Mouse (Mus musculus): Measurements from ENCODE around the gene Rnf217. TPM values are rescaled to one million over a fixed set of nuclear protein-coding genes. Genes with fewer than 3 reads are reported as not detected.

Gene Rnf217
- polyA plus RNA-seq, 1 experiment from 2014 or later, result 0.67 TPM

DNA sequence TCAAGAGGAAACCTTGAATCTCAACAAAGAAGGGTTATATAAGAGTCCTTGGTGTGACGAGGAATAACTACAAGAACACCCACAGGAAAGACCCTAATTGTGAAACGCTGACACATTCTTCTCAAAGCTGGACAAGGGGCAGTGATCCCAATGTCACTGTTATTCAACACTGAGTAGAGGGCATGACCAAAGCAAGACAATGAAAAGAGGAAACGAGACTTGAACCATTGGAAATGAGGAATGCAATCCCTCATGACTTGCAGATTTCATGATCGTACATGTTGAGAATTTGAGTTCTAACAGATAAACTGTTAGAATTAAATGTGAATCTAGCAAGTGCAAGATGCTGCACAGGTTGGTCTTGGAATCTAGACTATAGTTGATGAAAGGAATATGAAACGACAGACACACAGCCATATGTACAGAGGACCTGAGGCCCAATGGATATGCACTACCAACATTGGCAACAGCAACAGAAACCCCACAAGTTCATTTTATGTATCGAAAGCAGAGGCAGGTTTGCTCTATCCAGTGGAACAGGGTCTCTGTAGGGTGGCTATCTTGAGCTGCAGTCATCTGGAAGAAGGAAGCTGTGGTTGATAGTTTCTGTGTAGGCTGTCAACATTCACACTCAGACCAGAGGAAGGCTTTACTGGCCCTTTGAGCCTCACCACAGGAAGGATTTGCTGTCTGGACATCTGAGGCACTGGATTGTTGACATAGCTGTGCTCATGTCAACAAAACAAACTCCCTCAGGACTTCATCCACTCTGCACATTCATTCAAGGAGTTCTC lies 64.6 kb downstream of the Rnf217 start:
- Histone ChIP-seq H3K9me3 (ENCODE audit: control insufficient read depth, low read length) (no peaks in the 10 kb centered on the region), H3K27ac (ENCODE audit: low read depth, low read length) (no peak overlapping the region), H3K4me2 (no peak overlapping the region), H3K36me3 (ENCODE audit: control insufficient read depth, insufficient read depth, low read length) (no peaks in the 10 kb centered on the region), H3K4me3 (ENCODE audit: low read depth, low read length) (no peak overlapping the region), H3K4me1 (replicated peaks; ENCODE audit: control insufficient read depth, insufficient read depth, low read length) (no peaks in the 10 kb centered on the region), H3K9ac (ENCODE audit: low read depth, low read length) (no peak overlapping the region), H3K27me3 (replicated peaks; ENCODE audit: control insufficient read depth, insufficient read depth, low read length) (no peaks in the 10 kb centered on the region)
- WGBS, result 46% methylated on average over 6 of the region's 6 CpGs
- DNase-seq (ENCODE audit: low spot score) (no peak), ATAC-seq (replicated peaks; ENCODE audit: low FRiP score) (peak; percentile 34; the same call in 1 of the 2 replicates)

- H3K9me3 ChIP-seq (ENCODE audit: control insufficient read depth, low read length), result no peaks in the 10 kb centered on the region
- no peaks in the 10 kb centered on the region for H3K27me3 ChIP-seq (replicated peaks; ENCODE audit: control insufficient read depth, insufficient read depth, low read length)
- no peak overlapping the region for H3K4me3 ChIP-seq (ENCODE audit: low read depth, low read length)
- H3K9ac ChIP-seq (ENCODE audit: low read depth, low read length), result no peak overlapping the region
- no peak overlapping the region for H3K27ac ChIP-seq (ENCODE audit: low read depth, low read length)
- no peak overlapping the region for H3K4me2 ChIP-seq
- 91% methylated on average over 4 of the region's 4 CpGs for WGBS
- H3K36me3 ChIP-seq (ENCODE audit: control insufficient read depth, insufficient read depth, low read length), result no peaks in the 10 kb centered on the region
- ATAC-seq (replicated peaks; ENCODE audit: low FRiP score) (no peak), DNase-seq (ENCODE audit: low spot score) (no peak)
- no peaks in the 10 kb centered on the region for H3K4me1 ChIP-seq (replicated peaks; ENCODE audit: control insufficient read depth, insufficient read depth, low read length)
Observed at GRCm38 (mm10) chr10:31540518-31540917, 68.5 kb downstream of the Rnf217 start.

DNA sequence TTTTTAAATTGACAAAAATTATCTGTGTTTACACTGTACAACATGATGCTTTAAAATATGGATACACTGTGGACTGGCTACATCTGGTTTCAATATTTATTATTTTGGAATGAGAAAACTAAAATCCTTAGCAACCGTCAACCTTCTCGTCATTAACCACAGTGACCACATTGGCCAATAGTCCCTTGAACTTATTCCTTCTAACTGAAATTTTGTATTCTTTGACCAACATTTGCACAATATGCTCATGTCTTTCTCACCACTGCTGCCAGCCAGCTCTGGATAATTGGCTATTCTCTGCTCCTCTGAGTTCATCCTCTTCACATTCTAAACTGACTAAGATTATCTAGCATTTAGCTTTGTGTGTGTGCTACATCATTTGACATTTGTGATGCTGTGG lies 69.6 kb downstream of the Rnf217 start:
- Histone ChIP-seq H3K4me2 (no peak overlapping the region), H3K36me3 (ENCODE audit: control insufficient read depth, insufficient read depth, low read length) (no peaks in the 10 kb centered on the region), H3K4me3 (ENCODE audit: low read depth, low read length) (no peak overlapping the region), H3K27me3 (replicated peaks; ENCODE audit: control insufficient read depth, insufficient read depth, low read length) (no peaks in the 10 kb centered on the region), H3K27ac (ENCODE audit: low read depth, low read length) (no peak overlapping the region), H3K9me3 (ENCODE audit: control insufficient read depth, low read length) (no peaks in the 10 kb centered on the region), H3K9ac (ENCODE audit: low read depth, low read length) (no peak overlapping the region), H3K4me1 (replicated peaks; ENCODE audit: control insufficient read depth, insufficient read depth, low read length) (no peaks in the 10 kb centered on the region)
- 68% methylated on average over 2 of the region's 2 CpGs for WGBS
- DNase-seq (ENCODE audit: low spot score) (no peak), ATAC-seq (replicated peaks; ENCODE audit: low FRiP score) (no peak)

DNA sequence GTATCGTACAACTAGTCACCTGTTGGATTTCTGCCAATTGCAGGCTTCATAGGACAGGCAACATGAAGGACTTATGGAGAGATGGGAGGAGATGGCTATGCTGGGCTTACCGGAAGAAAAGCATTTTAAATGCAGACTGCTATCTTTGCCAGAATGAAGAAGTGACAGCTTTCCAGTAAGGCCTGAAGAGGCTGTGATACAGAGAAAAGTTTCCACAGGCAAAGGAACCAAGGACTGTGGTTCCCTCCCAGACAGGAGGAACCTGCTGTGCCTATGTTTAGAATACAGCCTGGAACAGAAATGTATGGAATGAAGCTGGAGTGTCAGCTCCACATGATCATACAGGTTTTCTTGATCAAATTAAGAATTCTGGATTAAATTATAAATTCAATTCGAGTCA lies 70.3 kb downstream of the Rnf217 start:
- no peaks in the 10 kb centered on the region for H3K27me3 ChIP-seq (replicated peaks; ENCODE audit: control insufficient read depth, insufficient read depth, low read length)
- no peak for DNase-seq (ENCODE audit: low spot score)

DNA sequence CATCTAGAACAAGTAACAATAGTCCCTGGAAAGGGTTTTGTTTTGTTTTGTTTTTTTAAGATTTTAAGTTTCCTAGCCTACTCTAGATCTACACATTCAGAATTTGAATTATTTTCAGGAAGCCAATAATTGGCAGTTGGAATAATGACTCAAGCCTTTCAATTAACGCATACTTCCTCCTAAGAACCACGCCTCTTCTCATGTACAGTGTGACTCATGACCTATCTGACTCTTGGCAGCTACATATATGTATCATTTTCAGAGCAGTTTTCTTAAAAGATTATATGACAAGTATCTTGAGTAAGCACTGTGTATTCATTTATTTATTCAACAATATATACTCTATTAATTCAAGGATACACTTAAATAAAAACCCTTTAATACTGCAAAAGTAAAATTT lies 70.7 kb downstream of the Rnf217 start:
- no peak overlapping the region for H3K4me2 ChIP-seq
- no peak overlapping the region for H3K9ac ChIP-seq (ENCODE audit: low read depth, low read length)
- H3K36me3 ChIP-seq (ENCODE audit: control insufficient read depth, insufficient read depth, low read length), result no peaks in the 10 kb centered on the region
- H3K27me3 ChIP-seq (replicated peaks; ENCODE audit: control insufficient read depth, insufficient read depth, low read length), result no peaks in the 10 kb centered on the region
- 67% methylated on average over 2 of the region's 2 CpGs for WGBS
- H3K4me1 ChIP-seq (replicated peaks; ENCODE audit: control insufficient read depth, insufficient read depth, low read length), result no peaks in the 10 kb centered on the region
- no peak overlapping the region for H3K4me3 ChIP-seq (ENCODE audit: low read depth, low read length)
- H3K27ac ChIP-seq (ENCODE audit: low read depth, low read length), result no peak overlapping the region
- no peaks in the 10 kb centered on the region for H3K9me3 ChIP-seq (ENCODE audit: control insufficient read depth, low read length)
- DNase-seq (ENCODE audit: low spot score), result no peak
- no peak for ATAC-seq (replicated peaks; ENCODE audit: low FRiP score)

More for the DNA sequence above, 70.3 kb downstream of the Rnf217 start:
- no peaks in the 10 kb centered on the region for H3K4me1 ChIP-seq (replicated peaks; ENCODE audit: control insufficient read depth, insufficient read depth, low read length)
- H3K9me3 ChIP-seq (ENCODE audit: control insufficient read depth, low read length), result no peaks in the 10 kb centered on the region
- H3K4me2 ChIP-seq, result no peak overlapping the region
- H3K4me3 ChIP-seq (ENCODE audit: low read depth, low read length), result no peak overlapping the region
- no peak overlapping the region for H3K27ac ChIP-seq (ENCODE audit: low read depth, low read length)
- ATAC-seq (replicated peaks; ENCODE audit: low FRiP score), result no peak
- WGBS, result 68% methylated on average over 3 of the region's 3 CpGs
- no peak overlapping the region for H3K9ac ChIP-seq (ENCODE audit: low read depth, low read length)
- no peaks in the 10 kb centered on the region for H3K36me3 ChIP-seq (ENCODE audit: control insufficient read depth, insufficient read depth, low read length)

GRCm38 (mm10) chr10:31537213-31537612 lies 71.8 kb downstream of the Rnf217 start:
- no peak overlapping the region for H3K9ac ChIP-seq (ENCODE audit: low read depth, low read length)
- no peak overlapping the region for H3K4me3 ChIP-seq (ENCODE audit: low read depth, low read length)
- 81% methylated on average over 3 of the region's 3 CpGs for WGBS
- H3K27ac ChIP-seq (ENCODE audit: low read depth, low read length), result no peak overlapping the region
- H3K4me1 ChIP-seq (replicated peaks; ENCODE audit: control insufficient read depth, insufficient read depth, low read length), result no peaks in the 10 kb centered on the region
- no peaks in the 10 kb centered on the region for H3K9me3 ChIP-seq (ENCODE audit: control insufficient read depth, low read length)
- DNase-seq (ENCODE audit: low spot score) (no peak), ATAC-seq (replicated peaks; ENCODE audit: low FRiP score) (no peak)
- H3K36me3 ChIP-seq (ENCODE audit: control insufficient read depth, insufficient read depth, low read length), result no peaks in the 10 kb centered on the region
- H3K27me3 ChIP-seq (replicated peaks; ENCODE audit: control insufficient read depth, insufficient read depth, low read length), result no peaks in the 10 kb centered on the region
- H3K4me2 ChIP-seq, result no peak overlapping the region

DNA sequence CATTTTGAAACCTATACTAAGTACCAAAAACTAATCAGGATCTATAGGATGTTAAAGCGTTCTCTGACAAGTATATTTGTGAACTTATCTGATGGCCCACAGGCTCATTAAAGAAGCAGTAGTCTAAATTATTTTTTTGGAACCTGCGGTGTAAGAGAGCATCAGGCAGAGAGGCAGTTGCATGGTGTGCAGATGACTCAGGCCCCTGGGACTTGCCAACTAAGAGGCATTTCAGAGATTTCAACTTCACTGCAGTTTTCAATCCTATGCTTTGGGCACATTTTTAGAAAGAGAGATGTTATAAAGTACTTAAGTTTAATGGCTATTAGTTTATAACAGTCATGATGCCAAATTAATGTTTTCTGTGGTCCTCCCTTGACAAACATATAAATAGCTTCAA lies 73.9 kb downstream of the Rnf217 start:
- Histone ChIP-seq H3K36me3 (ENCODE audit: control insufficient read depth, insufficient read depth, low read length) (no peaks in the 10 kb centered on the region), H3K4me3 (ENCODE audit: low read depth, low read length) (no peak overlapping the region), H3K27me3 (replicated peaks; ENCODE audit: control insufficient read depth, insufficient read depth, low read length) (no peaks in the 10 kb centered on the region), H3K9me3 (ENCODE audit: control insufficient read depth, low read length) (no peaks in the 10 kb centered on the region), H3K27ac (ENCODE audit: low read depth, low read length) (no peak overlapping the region), H3K4me1 (replicated peaks; ENCODE audit: control insufficient read depth, insufficient read depth, low read length) (no peaks in the 10 kb centered on the region), H3K4me2 (no peak overlapping the region), H3K9ac (ENCODE audit: low read depth, low read length) (no peak overlapping the region)
- no peak for DNase-seq (ENCODE audit: low spot score)
- ATAC-seq (replicated peaks; ENCODE audit: low FRiP score), result no peak
- WGBS, result 90% methylated on average over 2 of the region's 2 CpGs

- Histone ChIP-seq H3K4me1 (replicated peaks; ENCODE audit: control insufficient read depth, insufficient read depth, low read length) (no peaks in the 10 kb centered on the region), H3K9ac (ENCODE audit: low read depth, low read length) (no peak overlapping the region), H3K36me3 (ENCODE audit: control insufficient read depth, insufficient read depth, low read length) (no peaks in the 10 kb centered on the region), H3K27ac (ENCODE audit: low read depth, low read length) (no peak overlapping the region), H3K4me3 (ENCODE audit: low read depth, low read length) (no peak overlapping the region), H3K9me3 (ENCODE audit: control insufficient read depth, low read length) (no peaks in the 10 kb centered on the region), H3K4me2 (no peak overlapping the region), H3K27me3 (replicated peaks; ENCODE audit: control insufficient read depth, insufficient read depth, low read length) (no peaks in the 10 kb centered on the region)
- WGBS, result 78% methylated on average over 6 of the region's 6 CpGs
- ATAC-seq (replicated peaks; ENCODE audit: low FRiP score) (no peak), DNase-seq (ENCODE audit: low spot score) (no peak)
Observed at GRCm38 (mm10) chr10:31533270-31533826, 75.6 kb downstream of the Rnf217 start.

DNA sequence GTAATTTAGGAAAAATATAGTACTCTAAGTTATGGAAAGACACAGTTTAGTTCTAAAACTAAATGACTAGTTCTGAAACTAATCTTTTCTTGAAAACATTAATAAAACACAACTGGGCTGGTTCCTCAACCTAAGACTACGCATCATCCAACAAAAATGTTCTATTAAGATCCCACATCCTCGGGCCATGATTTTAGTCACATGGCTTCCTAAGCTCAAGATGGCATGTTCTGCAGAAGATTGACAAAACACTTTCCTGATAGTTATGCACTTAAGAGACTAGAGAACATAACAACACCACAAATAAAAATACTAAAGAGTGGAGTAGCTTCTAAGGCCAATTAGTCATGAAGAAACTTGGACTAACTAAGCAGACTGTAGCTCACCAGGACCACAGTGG lies 76.2 kb downstream of the Rnf217 start:
- WGBS, result 85% methylated on average over 2 of the region's 2 CpGs
- H3K4me2 ChIP-seq, result no peak overlapping the region
- no peaks in the 10 kb centered on the region for H3K36me3 ChIP-seq (ENCODE audit: control insufficient read depth, insufficient read depth, low read length)
- H3K27me3 ChIP-seq (replicated peaks; ENCODE audit: control insufficient read depth, insufficient read depth, low read length), result no peaks in the 10 kb centered on the region
- DNase-seq (ENCODE audit: low spot score) (no peak), ATAC-seq (replicated peaks; ENCODE audit: low FRiP score) (no peak)
- H3K4me3 ChIP-seq (ENCODE audit: low read depth, low read length), result no peak overlapping the region
- no peak overlapping the region for H3K9ac ChIP-seq (ENCODE audit: low read depth, low read length)
- H3K9me3 ChIP-seq (ENCODE audit: control insufficient read depth, low read length), result no peaks in the 10 kb centered on the region
- H3K4me1 ChIP-seq (replicated peaks; ENCODE audit: control insufficient read depth, insufficient read depth, low read length), result no peaks in the 10 kb centered on the region
- H3K27ac ChIP-seq (ENCODE audit: low read depth, low read length), result no peak overlapping the region
